Mouse (Mus musculus): ENCODE data around the gene Gm45021. TPM values are rescaled to one million over a fixed set of nuclear protein-coding genes. Genes with fewer than 3 reads are reported as not detected.

Gm45021 gene
- polyA plus RNA-seq, 1 experiment from 2014 or later: not detected

DNA sequence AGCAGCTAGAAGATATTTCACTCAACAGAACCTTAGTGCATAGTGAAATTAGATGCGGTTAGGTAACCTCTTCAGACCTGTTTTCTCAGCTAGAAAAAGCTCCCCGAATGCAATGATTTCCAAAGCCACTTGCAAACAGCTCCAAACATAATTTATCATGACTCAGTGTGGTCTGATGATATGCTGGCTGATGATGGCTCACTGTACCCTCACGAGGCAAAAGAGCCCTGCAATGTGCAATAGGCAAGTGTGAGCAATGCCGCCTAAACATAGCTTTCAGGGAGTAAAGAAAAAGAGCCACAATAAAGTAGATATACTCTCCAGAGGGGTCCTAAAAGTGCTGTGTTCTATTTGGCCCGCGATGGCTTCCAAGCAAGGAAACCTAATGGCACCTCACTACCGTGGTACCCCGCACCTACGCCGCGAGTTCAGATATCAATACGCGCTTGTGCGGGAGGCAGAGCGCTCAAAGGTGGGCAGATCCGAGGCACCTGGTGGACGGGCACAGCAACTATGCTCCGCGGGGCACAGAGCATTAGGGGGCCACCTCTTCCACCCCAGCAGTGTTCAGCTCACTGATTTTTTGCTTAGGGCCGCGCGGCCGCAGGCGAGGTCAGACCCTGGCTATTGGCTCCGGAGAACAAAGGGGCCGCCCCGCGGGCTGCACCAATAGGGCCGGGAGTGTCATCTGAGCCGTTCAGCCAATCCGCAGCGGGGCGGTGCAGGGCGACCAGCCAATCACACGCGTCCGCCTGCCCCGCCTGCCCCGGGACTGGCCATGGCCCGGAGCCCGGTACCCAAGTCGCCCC is 12.1 kb downstream of the Gm45021 start, which contains the start of gene Zfp775:
Gene Zfp775, plus strand, starts transcription at position 793 of the 809 bp plus-strand sequence.
- peaks cover 10% of the 10 kb centered on the region; the same call in 1 of the 2 replicates for H3K4me1 ChIP-seq (ENCODE audit: control insufficient read depth, insufficient read depth, low read length)
- WGBS: 4% methylated on average over 42 of the region's 42 CpGs
- H3K9ac ChIP-seq (replicated peaks; ENCODE audit: low read depth, low read length): peak within 1 kb of the TSS; percentile 91
- peak within 1 kb of the TSS; percentile 89 for H3K4me2 ChIP-seq (ENCODE audit: low read depth, low read length)
- peak; percentile 99 for ATAC-seq (ENCODE audit: low read depth)
- H3K36me3 ChIP-seq (ENCODE audit: control insufficient read depth, insufficient read depth, low read length): peaks cover 30% of the 10 kb centered on the region
- H3K4me3 ChIP-seq (ENCODE audit: low read depth, low read length): peak within 1 kb of the TSS; percentile 81
- peak within 1 kb of the TSS; percentile 95 for H3K27ac ChIP-seq (ENCODE audit: low read depth, low read length)
- peaks cover 8% of the 10 kb centered on the region for H3K9me3 ChIP-seq (ENCODE audit: control insufficient read depth, low read length)
- no peaks in the 10 kb centered on the region for H3K27me3 ChIP-seq (ENCODE audit: control insufficient read depth, insufficient read depth, low read length)

- under 1% methylated on average over 28 of the region's 28 CpGs for WGBS
- Histone ChIP-seq H3K27me3 (ENCODE audit: control insufficient read depth, insufficient read depth, low read length) (no peaks in the 10 kb centered on the region), H3K36me3 (ENCODE audit: control insufficient read depth, insufficient read depth, low read length) (peaks cover 23% of the 10 kb centered on the region), H3K9ac (replicated peaks; ENCODE audit: low read depth, low read length) (peak overlapping the region; percentile 91), H3K4me3 (ENCODE audit: low read depth, low read length) (peak overlapping the region; percentile 81), H3K9me3 (ENCODE audit: control insufficient read depth, low read length) (peaks cover under 1% of the 10 kb centered on the region; the same call in 1 of the 2 replicates), H3K4me1 (ENCODE audit: control insufficient read depth, insufficient read depth, low read length) (peaks cover 10% of the 10 kb centered on the region; the same call in 1 of the 2 replicates), H3K27ac (ENCODE audit: low read depth, low read length) (peak overlapping the region; percentile 95), H3K4me2 (ENCODE audit: low read depth, low read length) (peak overlapping the region; percentile 89)
- ATAC-seq (ENCODE audit: low read depth): peak; percentile 80
Measured at GRCm38 (mm10) chr6:48602080-48602741, 12.8 kb downstream of the Gm45021 start.

- Histone ChIP-seq H3K4me2 (ENCODE audit: low read depth, low read length) (no peak overlapping the region), H3K9me3 (ENCODE audit: control insufficient read depth, low read length) (no peaks in the 10 kb centered on the region), H3K36me3 (ENCODE audit: control insufficient read depth, insufficient read depth, low read length) (peaks cover 2% of the 10 kb centered on the region; the same call in 1 of the 2 replicates), H3K27ac (ENCODE audit: low read depth, low read length) (no peak overlapping the region), H3K4me3 (ENCODE audit: low read depth, low read length) (no peak overlapping the region), H3K9ac (replicated peaks; ENCODE audit: low read depth, low read length) (no peak overlapping the region), H3K27me3 (ENCODE audit: control insufficient read depth, insufficient read depth, low read length) (no peaks in the 10 kb centered on the region), H3K4me1 (ENCODE audit: control insufficient read depth, insufficient read depth, low read length) (peaks cover under 1% of the 10 kb centered on the region; the same call in 1 of the 2 replicates)
- WGBS: 57% methylated on average over 2 of the region's 2 CpGs
- no peak for ATAC-seq (ENCODE audit: low read depth)
Measured at GRCm38 (mm10) chr6:48608124-48608523, 18.7 kb downstream of the Gm45021 start.

GRCm38 (mm10) chr6:48609512-48609911 is 20.1 kb downstream of the Gm45021 start:
- WGBS: 45% methylated on average over 7 of the region's 7 CpGs
- H3K27me3 ChIP-seq (ENCODE audit: control insufficient read depth, insufficient read depth, low read length): no peaks in the 10 kb centered on the region
- H3K9ac ChIP-seq (replicated peaks; ENCODE audit: low read depth, low read length): no peak overlapping the region
- peaks cover 9% of the 10 kb centered on the region for H3K36me3 ChIP-seq (ENCODE audit: control insufficient read depth, insufficient read depth, low read length)
- H3K4me2 ChIP-seq (ENCODE audit: low read depth, low read length): no peak overlapping the region
- H3K4me1 ChIP-seq (ENCODE audit: control insufficient read depth, insufficient read depth, low read length): no peaks in the 10 kb centered on the region
- H3K9me3 ChIP-seq (ENCODE audit: control insufficient read depth, low read length): no peaks in the 10 kb centered on the region
- no peak overlapping the region for H3K4me3 ChIP-seq (ENCODE audit: low read depth, low read length)
- H3K27ac ChIP-seq (ENCODE audit: low read depth, low read length): no peak overlapping the region
- ATAC-seq (ENCODE audit: low read depth): no peak

- WGBS: 73% methylated on average over 3 of the region's 3 CpGs
Measured at GRCm38 (mm10) chr6:48610657-48611056, 21.2 kb downstream of the Gm45021 start.

GRCm38 (mm10) chr6:48613464-48613863 is 24.1 kb downstream of the Gm45021 start:
- no peak for ATAC-seq (ENCODE audit: low read depth)
- H3K36me3 ChIP-seq (ENCODE audit: control insufficient read depth, insufficient read depth, low read length): peaks cover 9% of the 10 kb centered on the region

More at GRCm38 (mm10) chr6:48610657-48611056, 21.2 kb downstream of the Gm45021 start:
- H3K27me3 ChIP-seq (ENCODE audit: control insufficient read depth, insufficient read depth, low read length): no peaks in the 10 kb centered on the region
- H3K36me3 ChIP-seq (ENCODE audit: control insufficient read depth, insufficient read depth, low read length): peaks cover 9% of the 10 kb centered on the region
- H3K27ac ChIP-seq (ENCODE audit: low read depth, low read length): no peak overlapping the region
- H3K4me3 ChIP-seq (ENCODE audit: low read depth, low read length): no peak overlapping the region
- ATAC-seq (ENCODE audit: low read depth): no peak
- H3K9me3 ChIP-seq (ENCODE audit: control insufficient read depth, low read length): no peaks in the 10 kb centered on the region
- H3K4me2 ChIP-seq (ENCODE audit: low read depth, low read length): no peak overlapping the region
- no peak overlapping the region for H3K9ac ChIP-seq (replicated peaks; ENCODE audit: low read depth, low read length)
- no peaks in the 10 kb centered on the region for H3K4me1 ChIP-seq (ENCODE audit: control insufficient read depth, insufficient read depth, low read length)

GRCm38 (mm10) chr6:48614756-48615155 is 25.3 kb downstream of the Gm45021 start:
- no peaks in the 10 kb centered on the region for H3K27me3 ChIP-seq (ENCODE audit: control insufficient read depth, insufficient read depth, low read length)
- H3K4me3 ChIP-seq (ENCODE audit: low read depth, low read length): no peak overlapping the region
- H3K9me3 ChIP-seq (ENCODE audit: control insufficient read depth, low read length): no peaks in the 10 kb centered on the region
- no peak overlapping the region for H3K4me2 ChIP-seq (ENCODE audit: low read depth, low read length)
- H3K4me1 ChIP-seq (ENCODE audit: control insufficient read depth, insufficient read depth, low read length): no peaks in the 10 kb centered on the region
- ATAC-seq (ENCODE audit: low read depth): no peak
- H3K9ac ChIP-seq (replicated peaks; ENCODE audit: low read depth, low read length): no peak overlapping the region
- H3K36me3 ChIP-seq (ENCODE audit: control insufficient read depth, insufficient read depth, low read length): peaks cover 20% of the 10 kb centered on the region
- no peak overlapping the region for H3K27ac ChIP-seq (ENCODE audit: low read depth, low read length)
- WGBS: 95% methylated on average over 5 of the region's 5 CpGs

More at GRCm38 (mm10) chr6:48613464-48613863, 24.1 kb downstream of the Gm45021 start:
- Histone ChIP-seq H3K9ac (replicated peaks; ENCODE audit: low read depth, low read length) (no peak overlapping the region), H3K4me3 (ENCODE audit: low read depth, low read length) (no peak overlapping the region), H3K4me2 (ENCODE audit: low read depth, low read length) (no peak overlapping the region), H3K27me3 (ENCODE audit: control insufficient read depth, insufficient read depth, low read length) (no peaks in the 10 kb centered on the region), H3K27ac (ENCODE audit: low read depth, low read length) (no peak overlapping the region), H3K4me1 (ENCODE audit: control insufficient read depth, insufficient read depth, low read length) (no peaks in the 10 kb centered on the region), H3K9me3 (ENCODE audit: control insufficient read depth, low read length) (no peaks in the 10 kb centered on the region)
- 87% methylated on average over 4 of the region's 4 CpGs for WGBS

GRCm38 (mm10) chr6:48620031-48620430 is 30.6 kb downstream of the Gm45021 start:
- Histone ChIP-seq H3K4me3 (ENCODE audit: low read depth, low read length) (no peak overlapping the region), H3K9me3 (ENCODE audit: control insufficient read depth, low read length) (no peaks in the 10 kb centered on the region), H3K9ac (replicated peaks; ENCODE audit: low read depth, low read length) (no peak overlapping the region), H3K4me1 (ENCODE audit: control insufficient read depth, insufficient read depth, low read length) (no peaks in the 10 kb centered on the region), H3K27ac (ENCODE audit: low read depth, low read length) (no peak overlapping the region), H3K4me2 (ENCODE audit: low read depth, low read length) (no peak overlapping the region), H3K36me3 (ENCODE audit: control insufficient read depth, insufficient read depth, low read length) (peaks cover 18% of the 10 kb centered on the region), H3K27me3 (ENCODE audit: control insufficient read depth, insufficient read depth, low read length) (no peaks in the 10 kb centered on the region)
- ATAC-seq (ENCODE audit: low read depth): no peak
- WGBS: 95% methylated on average over 30 of the region's 30 CpGs
